Mouse (Mus musculus): ENCODE results near the gene Slc3a2.

The Slc3a2 gene

GRCm38 (mm10) chr19:8711949-8712869 is 11.0 kb downstream of the Slc3a2 start:
- in situ Hi-C loops (cut with MboI; ENCODE audit: low sequenced_read_pairs): no loop called here

- in situ Hi-C loops (cut with MboI; ENCODE audit: low sequenced_read_pairs): no loop called here
Measured at GRCm38 (mm10) chr19:8711506-8711905, 11.7 kb downstream of the Slc3a2 start.

- in situ Hi-C loops (cut with MboI; ENCODE audit: low sequenced_read_pairs): no loop called here
Measured at GRCm38 (mm10) chr19:8710057-8710456, 13.1 kb downstream of the Slc3a2 start.

- in situ Hi-C loops (cut with MboI; ENCODE audit: low sequenced_read_pairs): no loop called here
Measured at GRCm38 (mm10) chr19:8708954-8709353, 14.2 kb downstream of the Slc3a2 start.

- in situ Hi-C loops (cut with MboI; ENCODE audit: low sequenced_read_pairs): no loop called here
Measured at GRCm38 (mm10) chr19:8706930-8707329, 16.2 kb downstream of the Slc3a2 start.

- in situ Hi-C loops (cut with MboI; ENCODE audit: low sequenced_read_pairs): no loop called here
Measured at GRCm38 (mm10) chr19:8706132-8706667, 17.0 kb downstream of the Slc3a2 start.

- in situ Hi-C loops (cut with MboI; ENCODE audit: low sequenced_read_pairs): no loop called here
Measured at GRCm38 (mm10) chr19:8705026-8705708, 18.0 kb downstream of the Slc3a2 start.

- in situ Hi-C loops (cut with MboI; ENCODE audit: low sequenced_read_pairs): no loop called here
Measured at GRCm38 (mm10) chr19:8703571-8703970, 19.6 kb downstream of the Slc3a2 start.

GRCm38 (mm10) chr19:8702458-8702857 is 20.7 kb downstream of the Slc3a2 start:
- in situ Hi-C loops (cut with MboI; ENCODE audit: low sequenced_read_pairs): no loop called here

- in situ Hi-C loops (cut with MboI; ENCODE audit: low sequenced_read_pairs): no loop called here
Measured at GRCm38 (mm10) chr19:8699652-8700051, 23.5 kb downstream of the Slc3a2 start.

GRCm38 (mm10) chr19:8695330-8695729 is 27.8 kb downstream of the Slc3a2 start:
- in situ Hi-C loops (cut with MboI; ENCODE audit: low sequenced_read_pairs): no loop called here

- in situ Hi-C loops (cut with MboI; ENCODE audit: low sequenced_read_pairs): no loop called here
Measured at GRCm38 (mm10) chr19:8692740-8693139, 30.4 kb downstream of the Slc3a2 start.

GRCm38 (mm10) chr19:8691871-8692539 is 31.2 kb downstream of the Slc3a2 start:
- in situ Hi-C loops (cut with MboI; ENCODE audit: low sequenced_read_pairs): no loop called here

GRCm38 (mm10) chr19:8683627-8684026 is 39.5 kb downstream of the Slc3a2 start:
- in situ Hi-C loops (cut with MboI; ENCODE audit: low sequenced_read_pairs): no loop called here

- in situ Hi-C loops (cut with MboI; ENCODE audit: low sequenced_read_pairs): no loop called here
Measured at GRCm38 (mm10) chr19:8682996-8683395, 40.2 kb downstream of the Slc3a2 start.

GRCm38 (mm10) chr19:8681633-8682362 is 41.4 kb downstream of the Slc3a2 start:
- in situ Hi-C loops (cut with MboI; ENCODE audit: low sequenced_read_pairs): no loop called here

GRCm38 (mm10) chr19:8679031-8679779 is 44.0 kb downstream of the Slc3a2 start:
- in situ Hi-C loops (cut with MboI; ENCODE audit: low sequenced_read_pairs): no loop called here

- in situ Hi-C loops (cut with MboI; ENCODE audit: low sequenced_read_pairs): no loop called here
Measured at GRCm38 (mm10) chr19:8673336-8674063, 49.7 kb downstream of the Slc3a2 start.

GRCm38 (mm10) chr19:8672859-8673258 is 50.3 kb downstream of the Slc3a2 start:
- in situ Hi-C loops (cut with MboI; ENCODE audit: low sequenced_read_pairs): no loop called here

Data from CH12F3 (cell line).